ENCODE assay signal across 29 mouse cellular contexts in the genomic region with DNA sequence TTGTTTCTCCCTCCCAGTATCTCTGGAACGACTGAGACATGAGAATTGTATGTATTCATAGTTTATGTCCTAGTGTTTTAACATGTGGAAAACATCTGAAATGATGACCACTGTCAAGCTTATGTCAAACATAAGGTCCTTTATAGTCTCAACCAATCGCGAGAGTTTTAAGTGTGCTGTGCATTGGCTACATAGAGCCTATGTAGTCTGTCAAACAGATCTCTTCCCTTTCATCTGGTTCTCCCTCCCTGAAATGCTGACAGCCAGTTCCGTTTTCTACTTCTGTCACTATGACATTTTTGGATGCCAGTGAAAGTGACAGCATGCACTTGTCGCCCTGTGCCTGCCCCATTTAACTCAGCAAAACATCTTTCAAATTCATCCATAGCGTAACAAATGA.
DNase-seq lines count a peak whose midpoint lies in the region; ATAC-seq and TF ChIP-seq lines count a peak whose summit lies in the region.
"Had no signal": no experiment of that assay in that cellular context is flagged by ENCODE, and none has a peak within 500 bp of the region (broad histone marks: within the 10 kb centered on the region; RNA-seq: fewer than 3 reads in every experiment).

No protein-coding gene starts in this region.

- no peak overlapping the region for H3K4me3 ChIP-seq in forebrain, embryonic 16.5 days (replicated peaks; ENCODE audit: low read length)
- no peak overlapping the region for H3K4me3 ChIP-seq in forebrain, embryonic 11.5 days (ENCODE audit: low read depth, low read length)
- no peak overlapping the region for H3K4me3 ChIP-seq in heart, adult 2 months
- H3K4me3 ChIP-seq in lung, postnatal 0 days (ENCODE audit: low read depth, low read length) = no peak overlapping the region
- no peak overlapping the region for H3K4me3 ChIP-seq in lung, adult 2 months (replicated peaks; ENCODE audit: extremely low read depth, low read depth, low read length)
- H3K4me3 ChIP-seq: embryonic facial prominence, embryonic 10.5 days; embryonic facial prominence, embryonic 15.5 days; hindbrain, embryonic 10.5 days; hindbrain, embryonic 15.5 days; limb, embryonic 12.5 days; liver, embryonic 15.5 days; midbrain, embryonic 10.5 days; midbrain, embryonic 15.5 days; neural tube, embryonic 15.5 days had no signal

- no peak for TF ChIP-seq EP300 in heart, adult 2 months (IDR thresholded peaks at IDR 0.05; ENCODE audit: insufficient read depth, low read depth, low read length)
- no peak for TF ChIP-seq EP300 in lung, postnatal 0 days (IDR thresholded peaks at IDR 0.05)

- no peak for DNase-seq in forebrain, embryonic 11.5 days (ENCODE audit: low spot score)
- no peak for DNase-seq in heart, adult 2 months
- DNase-seq in heart, postnatal 4 days = no peak
- DNase-seq in layer of hippocampus, adult 11-12 months (ENCODE audit: low spot score) = peak; percentile 37
- no peak for DNase-seq in layer of hippocampus, postnatal 10 days (ENCODE audit: low spot score in 2 of 2)
- peak; percentile 12 for DNase-seq in lung, postnatal 0 days (ENCODE audit: low spot score)
- no peak for DNase-seq in lung, adult 2 months
- DNase-seq: adrenal gland, adult 8-10 months; cerebellum, adult 8-10 months; cerebellum, postnatal 25 days; gastrocnemius, postnatal 25 days; kidney, adult 11 months; kidney, postnatal 14 days; lung, postnatal 14 days; retina, postnatal 1 day; right cerebral cortex, postnatal 14 days; thymus, postnatal 4 days had no signal

- no peaks in the 10 kb centered on the region for H3K9me3 ChIP-seq in forebrain, embryonic 16.5 days (ENCODE audit: control insufficient read depth, low read length)
- no peaks in the 10 kb centered on the region for H3K9me3 ChIP-seq in forebrain, embryonic 11.5 days (ENCODE audit: control insufficient read depth, low read length)
- H3K9me3 ChIP-seq in lung, postnatal 0 days (ENCODE audit: low read length) = no peaks in the 10 kb centered on the region
- H3K9me3 ChIP-seq: embryonic facial prominence, embryonic 10.5 days; embryonic facial prominence, embryonic 15.5 days; hindbrain, embryonic 10.5 days; hindbrain, embryonic 15.5 days; limb, embryonic 12.5 days; liver, embryonic 15.5 days; midbrain, embryonic 10.5 days; midbrain, embryonic 15.5 days; neural tube, embryonic 15.5 days had no signal

- no peak; the same call in 1 of the 2 replicates for ATAC-seq in forebrain, embryonic 16.5 days
- ATAC-seq in forebrain, embryonic 11.5 days (replicated peaks; ENCODE audit: low FRiP score) = no peak
- peak; percentile 43 for ATAC-seq in lung, postnatal 0 days
- ATAC-seq: inflammation-experienced regulatory T-cells, adult 6 months; midbrain, embryonic 15.5 days had no signal

- H3K36me3 ChIP-seq in forebrain, embryonic 16.5 days (ENCODE audit: control insufficient read depth, insufficient read depth) = no peaks in the 10 kb centered on the region
- no peaks in the 10 kb centered on the region for H3K36me3 ChIP-seq in forebrain, embryonic 11.5 days (ENCODE audit: control insufficient read depth, insufficient read depth, low read length)
- H3K36me3 ChIP-seq in heart, adult 2 months (ENCODE audit: control insufficient read depth, insufficient read depth, low read length) = no peaks in the 10 kb centered on the region; the same call in none of the 2 replicates
- no peaks in the 10 kb centered on the region for H3K36me3 ChIP-seq in lung, postnatal 0 days (ENCODE audit: insufficient read depth, low read length)
- H3K36me3 ChIP-seq: embryonic facial prominence, embryonic 10.5 days; embryonic facial prominence, embryonic 15.5 days; G1E; hindbrain, embryonic 10.5 days; hindbrain, embryonic 15.5 days; limb, embryonic 12.5 days; liver, embryonic 15.5 days; midbrain, embryonic 10.5 days; midbrain, embryonic 15.5 days; neural tube, embryonic 15.5 days had no signal

- no peak overlapping the region for H3K4me2 ChIP-seq in forebrain, embryonic 16.5 days (ENCODE audit: low read length)
- H3K4me2 ChIP-seq in forebrain, embryonic 11.5 days (ENCODE audit: low read depth, low read length, severe bottlenecking) = no peak overlapping the region
- no peak overlapping the region for H3K4me2 ChIP-seq in lung, postnatal 0 days (replicated peaks; ENCODE audit: low read depth, low read length)
- H3K4me2 ChIP-seq: embryonic facial prominence, embryonic 15.5 days; hindbrain, embryonic 15.5 days; limb, embryonic 12.5 days; liver, embryonic 15.5 days; midbrain, embryonic 15.5 days; neural tube, embryonic 15.5 days had no signal

- H3K4me1 ChIP-seq in forebrain, embryonic 16.5 days (replicated peaks; ENCODE audit: control insufficient read depth, insufficient read depth, low read length) = no peaks in the 10 kb centered on the region
- H3K4me1 ChIP-seq in forebrain, embryonic 11.5 days (replicated peaks; ENCODE audit: control insufficient read depth, insufficient read depth, low read length) = no peaks in the 10 kb centered on the region
- H3K4me1 ChIP-seq in heart, adult 2 months (ENCODE audit: control insufficient read depth, insufficient read depth, low read length) = no peaks in the 10 kb centered on the region; the same call in none of the 2 replicates
- no peaks in the 10 kb centered on the region for H3K4me1 ChIP-seq in lung, postnatal 0 days (ENCODE audit: insufficient read depth, low read depth, low read length)
- no peaks in the 10 kb centered on the region for H3K4me1 ChIP-seq in lung, adult 2 months (ENCODE audit: control insufficient read depth, insufficient read depth, low read length)
- H3K4me1 ChIP-seq: hindbrain, embryonic 10.5 days; hindbrain, embryonic 15.5 days; liver, embryonic 15.5 days; midbrain, embryonic 10.5 days; midbrain, embryonic 15.5 days; neural tube, embryonic 15.5 days had no signal

- intact Hi-C loops in heart, adult 2 months (cut with DNase I) = no loop called here

- no peak overlapping the region for H3K9ac ChIP-seq in forebrain, embryonic 16.5 days (replicated peaks; ENCODE audit: low read depth, low read length)
- H3K9ac ChIP-seq in forebrain, embryonic 11.5 days (ENCODE audit: low read length) = no peak overlapping the region
- no peak overlapping the region for H3K9ac ChIP-seq in heart, adult 2 months (ENCODE audit: low read depth, low read length)
- no peak overlapping the region for H3K9ac ChIP-seq in lung, postnatal 0 days (replicated peaks; ENCODE audit: low read depth)
- H3K9ac ChIP-seq: embryonic facial prominence, embryonic 15.5 days; hindbrain, embryonic 15.5 days; limb, embryonic 12.5 days; liver, embryonic 15.5 days; midbrain, embryonic 15.5 days; neural tube, embryonic 15.5 days had no signal

- H3K27ac ChIP-seq in forebrain, embryonic 16.5 days (ENCODE audit: low read length) = 0 out of 2 replicates have a peak overlapping the region, but pooled peaks have one; percentile 28
- H3K27ac ChIP-seq in forebrain, embryonic 11.5 days (ENCODE audit: low read depth, low read length) = no peak overlapping the region
- peak overlapping the region; percentile 57 for H3K27ac ChIP-seq in heart, adult 2 months
- no peak overlapping the region for H3K27ac ChIP-seq in lung, postnatal 0 days (ENCODE audit: low read length)
- H3K27ac ChIP-seq: embryonic facial prominence, embryonic 10.5 days; embryonic facial prominence, embryonic 15.5 days; hindbrain, embryonic 10.5 days; hindbrain, embryonic 15.5 days; limb, embryonic 12.5 days; liver, embryonic 15.5 days; midbrain, embryonic 10.5 days; midbrain, embryonic 15.5 days; neural tube, embryonic 15.5 days had no signal

- no peaks in the 10 kb centered on the region for H3K27me3 ChIP-seq in forebrain, embryonic 16.5 days (replicated peaks; ENCODE audit: control insufficient read depth, insufficient read depth, low read length)
- no peaks in the 10 kb centered on the region for H3K27me3 ChIP-seq in forebrain, embryonic 11.5 days (ENCODE audit: control insufficient read depth, insufficient read depth, low read length)
- H3K27me3 ChIP-seq in heart, adult 2 months (ENCODE audit: control insufficient read depth, insufficient read depth, low read length) = no peaks in the 10 kb centered on the region
- H3K27me3 ChIP-seq in lung, postnatal 0 days (replicated peaks; ENCODE audit: insufficient read depth, low read length) = no peaks in the 10 kb centered on the region
- H3K27me3 ChIP-seq: embryonic facial prominence, embryonic 15.5 days; hindbrain, embryonic 15.5 days; limb, embryonic 12.5 days; liver, embryonic 15.5 days; midbrain, embryonic 15.5 days; neural tube, embryonic 15.5 days had no signal

- TF ChIP-seq POLR2A in heart, adult 2 months (IDR thresholded peaks at IDR 0.05; ENCODE audit: insufficient read depth, low read depth, low read length) = no peak
- no peak for TF ChIP-seq POLR2A in lung, adult 2 months (IDR thresholded peaks at IDR 0.05; ENCODE audit: borderline replicate concordance, extremely low read depth, low read depth, low read length)

- no peaks in the 10 kb centered on the region for H3K79me2 ChIP-seq in heart, adult 2 months (replicated peaks; ENCODE audit: control insufficient read depth, insufficient read depth, low read length)

- 74% methylated on average over 6 of the region's 6 CpGs for WGBS in forebrain, embryonic 16.5 days
- 91% methylated on average over 6 of the region's 6 CpGs for WGBS in forebrain, embryonic 11.5 days
- 46% methylated on average over 6 of the region's 6 CpGs for WGBS in heart, adult 2 months
- 61% methylated on average over 6 of the region's 6 CpGs for WGBS in lung, postnatal 0 days
- WGBS in lung, adult 2 months = 65% methylated on average over 6 of the region's 6 CpGs

- no peak for TF ChIP-seq CTCF in heart, adult 2 months (IDR thresholded peaks at IDR 0.05)
- no peak for TF ChIP-seq CTCF in lung, postnatal 0 days (IDR thresholded peaks at IDR 0.05)
- no peak for TF ChIP-seq CTCF in lung, adult 2 months (IDR thresholded peaks at IDR 0.05; ENCODE audit: insufficient read depth, low read length)

Comparison
In these comparisons a context has a peak if more than half of its experiments do, and no peak if none do; other contexts are left out.
1. H3K27ac ChIP-seq: peak in forebrain, embryonic 16.5 days (single experiment) and heart, adult 2 months (single experiment); none in forebrain, embryonic 11.5 days (single experiment) and lung, postnatal 0 days (single experiment).
2. DNase-seq: peak in layer of hippocampus, adult 11-12 months (single experiment) and lung, postnatal 0 days (single experiment); none in forebrain, embryonic 11.5 days (single experiment), heart, adult 2 months (0 of 2), heart, postnatal 4 days (single experiment), layer of hippocampus, postnatal 10 days (0 of 2) and lung, adult 2 months (single experiment).